Mouse (Mus musculus) CH12.LX (cell line): ENCODE data around the gene Ulbp1. TPM values are rescaled to one million over a fixed set of nuclear protein-coding genes. Genes with fewer than 3 reads are reported as not detected.
"Not testable (repeated sequence)": the region's sequence is repeated elsewhere in the genome, so short reads cannot be mapped to it uniquely, and the experiment has no call there.

Experiments used
- DNase-seq: peaks from one replicate; pipeline ENCODE4 v3.0.0-alpha.2; 2013; ENCODE audit errors: extremely low read depth
- H3K27ac ChIP-seq: 2 replicates; pipeline ENCODE4 v1.5.1; 2012; ENCODE audit warnings: low read depth, mild to moderate bottlenecking, control low read depth, moderate library complexity; ENCODE audit not compliant: insufficient read depth
- H3K27me3 ChIP-seq: replicated peaks from 2 replicates; pipeline ENCODE3; 2012; ENCODE audit warnings: inconsistent platforms
- H3K36me3 ChIP-seq, 2 experiments: replicated peaks in 1 of 2; 2 replicates each; pipeline versions ENCODE3 to v1.6.1; 2012; ENCODE audit warnings: inconsistent platforms in 1 of 2, low read length in 1 of 2, mild to moderate bottlenecking in 1 of 2, mixed read lengths in 1 of 2, moderate library complexity in 1 of 2; ENCODE audit not compliant: control insufficient read depth in 1 of 2, insufficient read depth in 1 of 2
- H3K4me1 ChIP-seq, 2 experiments: 2 replicates each; pipeline ENCODE4 v1.6.1; 2012; ENCODE audit warnings: inconsistent platforms in 1 of 2, moderate library complexity in 1 of 2; ENCODE audit not compliant: insufficient read depth in 2 of 2, control insufficient read depth in 1 of 2
- H3K4me2 ChIP-seq: 2 replicates; pipeline ENCODE4 v1.6.1; 2012; ENCODE audit warnings: low read depth, mild to moderate bottlenecking, control low read depth; ENCODE audit not compliant: poor library complexity, insufficient read depth, severe bottlenecking
- H3K4me3 ChIP-seq, 3 experiments: fragments of 150-350 bp in 1 of 3; sonication (generic) in 1 of 3; replicated peaks in 1 of 3; 2 replicates each; pipeline versions ENCODE3 to v1.5.1; 2011 to 2012; ENCODE audit warnings: low read depth in 2 of 3, low read length in 2 of 3, mild to moderate bottlenecking in 2 of 3, moderate library complexity in 2 of 3, control low read depth in 1 of 3, improper control_type of control experiment in 1 of 3, inconsistent platforms in 1 of 3, mixed read lengths in 1 of 3; ENCODE audit not compliant: poor library complexity in 1 of 3
- H3K79me2 ChIP-seq: replicated peaks from 2 replicates; pipeline ENCODE4 v1.6.1; 2012; ENCODE audit warnings: mild to moderate bottlenecking, moderate library complexity; ENCODE audit not compliant: control insufficient read depth, poor library complexity, insufficient read depth, severe bottlenecking; ENCODE audit errors: extremely low read depth
- H3K9ac ChIP-seq: 2 replicates; pipeline ENCODE4 v1.6.1; 2012; ENCODE audit warnings: low read depth, mild to moderate bottlenecking, control low read depth, moderate library complexity; ENCODE audit not compliant: insufficient read depth
- H3K9me3 ChIP-seq: replicated peaks from 2 replicates; pipeline ENCODE3; 2012; ENCODE audit warnings: low read length, inconsistent platforms, mixed read lengths
- CHD1 ChIP-seq: IDR thresholded peaks from 2 replicates; pipeline ENCODE4 v1.6.1; 2012; ENCODE audit warnings: low read depth, low read length, improper control_type of control experiment, inconsistent platforms
- CHD2 ChIP-seq: IDR thresholded peaks from 2 replicates; pipeline ENCODE4 v1.6.1; 2011; ENCODE audit warnings: low read length, improper control_type of control experiment
- ETS1 ChIP-seq: conservative IDR thresholded peaks from 2 replicates; pipeline ENCODE4 v1.6.1; 2012; ENCODE audit warnings: low read depth, mild to moderate bottlenecking, inconsistent platforms, low read length, improper control_type of control experiment, moderate library complexity
- IRF4 ChIP-seq: IDR thresholded peaks from 2 replicates; pipeline ENCODE4 v1.6.1; 2014; ENCODE audit warnings: low read depth, mild to moderate bottlenecking, inconsistent platforms, low read length, improper control_type of control experiment
- JUND ChIP-seq: conservative IDR thresholded peaks from 2 replicates; pipeline ENCODE4 v1.6.1; 2011; ENCODE audit warnings: low read depth, low read length, improper control_type of control experiment
- MEF2A ChIP-seq: IDR thresholded peaks from 2 replicates; pipeline ENCODE4 v1.6.1; 2014; ENCODE audit warnings: low read depth, mild to moderate bottlenecking, inconsistent platforms, low read length, improper control_type of control experiment, borderline replicate concordance
- MXI1 ChIP-seq: IDR thresholded peaks from 2 replicates; pipeline ENCODE4 v1.6.1; 2011; ENCODE audit warnings: mild to moderate bottlenecking, low read depth, low read length, improper control_type of control experiment
- MYC ChIP-seq: IDR thresholded peaks from 2 replicates; pipeline ENCODE4 v1.6.1; 2011; ENCODE audit warnings: low read depth, mild to moderate bottlenecking, improper control_type of control experiment, low read length
- POLR2A ChIP-seq: IDR thresholded peaks from 2 replicates; pipeline ENCODE4 v1.6.1; 2011; ENCODE audit warnings: low read depth, mild to moderate bottlenecking, improper control_type of control experiment, low read length
- SIN3A ChIP-seq: IDR thresholded peaks from 2 replicates; pipeline ENCODE4 v1.6.1; 2012; ENCODE audit warnings: low read length, improper control_type of control experiment, inconsistent platforms
- TCF12 ChIP-seq: IDR thresholded peaks from 2 replicates; pipeline ENCODE4 v1.6.1; 2014; ENCODE audit warnings: low read depth, mild to moderate bottlenecking, inconsistent platforms, low read length, improper control_type of control experiment
- USF2 ChIP-seq: conservative IDR thresholded peaks from 2 replicates; pipeline ENCODE4 v1.6.1; 2011; ENCODE audit warnings: low read depth, low read length, improper control_type of control experiment
- ZKSCAN1 ChIP-seq: IDR thresholded peaks from 2 replicates; pipeline ENCODE4 v1.6.1; 2012; ENCODE audit warnings: low read depth, inconsistent platforms, low read length, improper control_type of control experiment, borderline replicate concordance
- dilution Hi-C: fragments of 300-500 bp; cut with MboI; formaldehyde crosslinking; loops from 2 replicates; pipeline ENCODE4 v1.14.3; 2020; ENCODE audit warnings: low sequenced_read_pairs; ENCODE audit not compliant: extremely low pct_unique_long_range_greater_than_20kb, extremely low pct_ligation_motif_present
- in situ Hi-C: fragments of 300-500 bp; cut with MboI; formaldehyde crosslinking; loops from 3 replicates; pipeline ENCODE4 v1.14.3; 2019; ENCODE audit warnings: low sequenced_read_pairs, low pct_ligation_motif_present, low pct_unique_long_range_greater_than_20kb, mixed read lengths
- polyA plus RNA-seq: library from polyadenylated mRNA; unstranded; fragments of >175 nt; gene quantifications from 2 replicates; pipeline ENCODE4 v1.2.1, GENCODE M21; 2012; ENCODE audit warnings: low read depth; ENCODE audit not compliant: insufficient read length
- total RNA-seq, 2 experiments: library from RNA; depleted of rRNA; stranded (reverse); fragments of 300-350 nt in 1 of 2; fragments of >200 nt in 1 of 2; gene quantifications; 2 replicates each; pipeline ENCODE4 v1.2.3; 2012 to 2014

Ulbp1 gene
- total and polyA plus RNA-seq, 3 experiments = 70.1 to 141 (median 92.9) TPM

GRCm38 (mm10) chr10:7483650-7484049 lies 10.2 kb upstream of the Ulbp1 start (continued):
- no peak for TF ChIP-seq USF2
- TF ChIP-seq ZKSCAN1 = no peak
- TF ChIP-seq MYC = no peak; the same call in 1 of the 2 replicates

- H3K27me3 ChIP-seq, H3K4me1 ChIP-seq, in situ Hi-C loops, H3K36me3 ChIP-seq: not testable (repeated sequence)
- Histone ChIP-seq H3K27ac (peak overlapping the region; percentile 97), H3K4me3 (peak overlapping the region; percentile 56 to 76 (median 61)), H3K9ac (peak overlapping the region; percentile 100), H3K79me2 (peaks cover 36% of the 10 kb centered on the region), H3K4me2 (peak overlapping the region; percentile 98)
- peak; percentile 67 for DNase-seq
- TF ChIP-seq ETS1 (peak; percentile 58), JUND (0 out of 2 replicates have a peak, but pooled peaks have one; percentile 15), MYC (0 out of 2 replicates have a peak, but pooled peaks have one; percentile 6), TCF12 (0 out of 2 replicates have a peak, but pooled peaks have one; percentile 34), IRF4 (peak; percentile 69)
- TF ChIP-seq, all 38 proteins: peak for 5; not testable (repeated sequence) for 33
- H3K9me3 ChIP-seq, dilution Hi-C loops: not testable (repeated sequence)
Observed at GRCm38 (mm10) chr10:7474225-7474624, 787 bp upstream of the Ulbp1 start.

GRCm38 (mm10) chr10:7471664-7472063 lies 1.8 kb downstream of the Ulbp1 start:
- in situ Hi-C loops = no loop called here
- dilution Hi-C loops = no loop called here
- H3K79me2 ChIP-seq = peaks cover 57% of the 10 kb centered on the region
- H3K4me3 ChIP-seq = peak overlapping the region; percentile 52 to 79 (median 57)
- H3K36me3 ChIP-seq = peaks cover 24 to 26% of the 10 kb centered on the region in 2 experiments
- no peaks in the 10 kb centered on the region for H3K27me3 ChIP-seq
- peak overlapping the region; percentile 60 for H3K4me2 ChIP-seq
- peak overlapping the region; percentile 83 for H3K9ac ChIP-seq
- peaks cover 0 to 6% of the 10 kb centered on the region in 2 experiments; a peak in 2 of 4 replicates for H3K4me1 ChIP-seq
- H3K9me3 ChIP-seq = peaks cover 16% of the 10 kb centered on the region
- 0 out of 2 replicates have a peak, but pooled peaks have one; percentile 20 for TF ChIP-seq POLR2A
- TF ChIP-seq SIN3A = peak; percentile 23; the same call in 1 of the 2 replicates
- 0 out of 2 replicates have a peak, but pooled peaks have one; percentile 38 for TF ChIP-seq CHD1
- TF ChIP-seq CHD2 = no peak
- no peak for TF ChIP-seq MEF2A
- TF ChIP-seq MXI1 = 0 out of 2 replicates have a peak, but pooled peaks have one; percentile 37
- no peak overlapping the region for H3K27ac ChIP-seq
- no peak for DNase-seq
